Mouse (Mus musculus) E14TG2a.4 (cell line): ENCODE measurements around the gene Ccdc36.

Source experiments
- CTCF ChIP-seq: conservative IDR thresholded peaks from 2 replicates; pipeline ENCODE4 v1.5.1; 2014; ENCODE audit warnings: low read length
- NANOG ChIP-seq: IDR thresholded peaks from 2 replicates; pipeline ENCODE4 v1.6.1; 2014; ENCODE audit warnings: borderline replicate concordance, low read length, mixed read lengths
- POU5F1 ChIP-seq: IDR thresholded peaks from 2 replicates; pipeline ENCODE4 v1.6.1; 2014; ENCODE audit warnings: low read length, borderline replicate concordance

DNA sequence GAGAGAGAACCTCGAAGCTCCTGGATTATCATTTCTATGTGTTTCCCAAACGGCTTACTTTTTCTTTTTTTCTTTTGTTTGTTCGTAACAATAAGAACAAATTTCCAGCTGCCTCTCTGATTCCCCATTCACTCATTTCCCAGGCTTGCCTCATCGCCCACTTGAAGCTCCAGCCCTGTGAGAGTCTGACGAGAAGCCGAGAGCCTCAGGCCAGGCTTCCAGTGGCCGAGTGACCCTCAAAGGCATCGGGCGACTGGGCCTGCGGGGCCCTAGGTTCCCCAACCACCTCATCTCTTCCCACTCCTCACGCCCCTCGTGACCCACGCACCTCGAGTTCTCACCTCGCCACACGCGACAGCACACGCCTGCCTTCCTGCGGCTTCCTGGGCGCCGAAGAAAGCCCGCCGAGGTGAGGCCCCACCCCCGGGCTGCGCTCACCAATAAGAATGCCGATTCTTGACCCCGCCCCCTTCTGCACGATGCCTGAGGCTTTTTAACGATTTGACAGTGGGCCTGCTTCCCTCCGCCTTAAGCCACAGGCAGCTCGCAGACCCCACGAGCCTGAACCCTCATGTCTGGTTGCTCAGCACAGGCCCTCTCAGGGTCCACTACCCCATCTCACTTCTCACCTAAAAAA is 3.3 kb upstream of the Ccdc36 start:
- no peak for TF ChIP-seq CTCF
- TF ChIP-seq POU5F1: no peak
- no peak for TF ChIP-seq NANOG
